7 mouse cellular contexts compared by ENCODE assay signal in genomic region chr4:10694106-10694748, GRCm38 (mm10).
DNase-seq lines count a peak whose midpoint lies in the region; ATAC-seq and TF ChIP-seq lines count a peak whose summit lies in the region.
"Not testable (repeated sequence)": the region's sequence is repeated elsewhere in the genome, so short reads cannot be mapped to it uniquely, and the experiment has no call there.

No protein-coding gene starts in this region.

- peak overlapping the region; percentile 68 for H3K4me2 ChIP-seq in heart, embryonic 12.5 days
- not testable (repeated sequence) for H3K4me2 ChIP-seq in hindbrain, embryonic 14.5 days (replicated peaks); liver, postnatal 0 days (ENCODE audit: low read depth, low read length)
- peak overlapping the region; percentile 27 for H3K4me2 ChIP-seq in limb, embryonic 11.5 days (ENCODE audit: low read depth, severe bottlenecking)
- H3K4me2 ChIP-seq in midbrain, embryonic 16.5 days (ENCODE audit: low read length) = peak overlapping the region; percentile 20; the same call in 1 of the 2 replicates

- in situ Hi-C loops in ES-E14 (cut with MboI; ENCODE audit: low sequenced_read_pairs in 2 of 2, unreplicated experiment in 2 of 2) = not testable (repeated sequence)

- H3K4me1 ChIP-seq in ES-E14 (ENCODE audit: control insufficient read depth in 2 of 2, insufficient read depth in 2 of 2, low read length in 2 of 2, poor library complexity in 1 of 2); forebrain, embryonic 10.5 days; hindbrain, embryonic 14.5 days (replicated peaks; ENCODE audit: control insufficient read depth, insufficient read depth, low read length); limb, embryonic 11.5 days (ENCODE audit: control insufficient read depth, insufficient read depth, low read length); liver, postnatal 0 days (ENCODE audit: insufficient read depth); midbrain, embryonic 16.5 days (ENCODE audit: control insufficient read depth, insufficient read depth, low read length): not testable (repeated sequence)
- H3K4me1 ChIP-seq in heart, embryonic 12.5 days (replicated peaks) = peaks cover 13% of the 10 kb centered on the region; the same call in 1 of the 2 replicates

- peak overlapping the region; percentile 63 for H3K27ac ChIP-seq in ES-E14 (ENCODE audit: insufficient read depth, low read depth, low read length, poor library complexity, severe bottlenecking)
- 0 out of 2 replicates have a peak overlapping the region, but pooled peaks have one; percentile 40 for H3K27ac ChIP-seq in forebrain, embryonic 10.5 days
- not testable (repeated sequence) for H3K27ac ChIP-seq in heart, embryonic 12.5 days (ENCODE audit: poor library complexity, severe bottlenecking); hindbrain, embryonic 14.5 days; limb, embryonic 11.5 days (replicated peaks; ENCODE audit: low read depth, low read length); liver, postnatal 0 days (ENCODE audit: low read depth); midbrain, embryonic 16.5 days (ENCODE audit: low read length)

- WGBS in forebrain, embryonic 10.5 days = 52% methylated on average over 8 of the region's 21 CpGs
- no CpG with 5 or more reads among the region's 21 CpGs for WGBS in heart, embryonic 12.5 days
- 55% methylated on average over 6 of the region's 21 CpGs for WGBS in hindbrain, embryonic 14.5 days
- 52% methylated on average over 10 of the region's 21 CpGs for WGBS in limb, embryonic 11.5 days
- WGBS in liver, postnatal 0 days (ENCODE audit: insufficient replicate concordance) = 52% methylated on average over 8 of the region's 21 CpGs
- WGBS in midbrain, embryonic 16.5 days = 60% methylated on average over 4 of the region's 21 CpGs

- TF ChIP-seq EP300 in liver, postnatal 0 days (IDR thresholded peaks at IDR 0.05; ENCODE audit: low read depth) = not testable (repeated sequence)

- not testable (repeated sequence) for H3K27me3 ChIP-seq in forebrain, embryonic 10.5 days (ENCODE audit: poor library complexity, severe bottlenecking); heart, embryonic 12.5 days (replicated peaks); hindbrain, embryonic 14.5 days (ENCODE audit: control insufficient read depth, insufficient read depth, low read length); limb, embryonic 11.5 days (ENCODE audit: control insufficient read depth, insufficient read depth, low read length); liver, postnatal 0 days (ENCODE audit: insufficient read depth, low read length); midbrain, embryonic 16.5 days (ENCODE audit: control insufficient read depth, insufficient read depth, low read depth, low read length)

- not testable (repeated sequence) for ATAC-seq in heart, embryonic 12.5 days (ENCODE audit: insufficient number of reproducible peaks, low FRiP score); hindbrain, embryonic 14.5 days (ENCODE audit: low FRiP score); limb, embryonic 11.5 days (ENCODE audit: insufficient number of reproducible peaks, low FRiP score, low TSS enrichment, low read depth); liver, postnatal 0 days; midbrain, embryonic 16.5 days

- H3K9ac ChIP-seq in ES-E14 (ENCODE audit: insufficient read depth, low read depth, low read length, poor library complexity, severe bottlenecking) = peak overlapping the region; percentile 74
- H3K9ac ChIP-seq in heart, embryonic 12.5 days = peak overlapping the region; percentile 65; the same call in 1 of the 2 replicates
- not testable (repeated sequence) for H3K9ac ChIP-seq in hindbrain, embryonic 14.5 days; limb, embryonic 11.5 days (ENCODE audit: low read length); liver, postnatal 0 days (replicated peaks); midbrain, embryonic 16.5 days (ENCODE audit: low read depth, low read length)

- H3K9me3 ChIP-seq in ES-E14 (ENCODE audit: control insufficient read depth, insufficient read depth, low read depth, low read length); forebrain, embryonic 10.5 days; heart, embryonic 12.5 days (replicated peaks); hindbrain, embryonic 14.5 days (ENCODE audit: control insufficient read depth, low read length); limb, embryonic 11.5 days (ENCODE audit: control insufficient read depth, low read length); liver, postnatal 0 days (ENCODE audit: low read length); midbrain, embryonic 16.5 days (replicated peaks; ENCODE audit: control insufficient read depth, low read length, poor library complexity, severe bottlenecking): not testable (repeated sequence)

- DNase-seq in ES-E14 (ENCODE audit: low read depth, low spot score) = peak; percentile 52
- DNase-seq in forebrain, embryonic 10.5 days (ENCODE audit: extremely low spot score, low spot score) = peak; percentile 18
- not testable (repeated sequence) for DNase-seq in hindbrain, embryonic 14.5 days (ENCODE audit: low spot score); limb, embryonic 11.5 days (ENCODE audit: low spot score)
- peak; percentile 48 for DNase-seq in liver, postnatal 0 days

- not testable (repeated sequence) for H3K36me3 ChIP-seq in ES-E14 (ENCODE audit: control insufficient read depth, insufficient read depth, low read length, poor library complexity, severe bottlenecking); forebrain, embryonic 10.5 days (replicated peaks); heart, embryonic 12.5 days; hindbrain, embryonic 14.5 days (replicated peaks; ENCODE audit: control insufficient read depth, insufficient read depth); limb, embryonic 11.5 days (ENCODE audit: control insufficient read depth, insufficient read depth, low read length); liver, postnatal 0 days (replicated peaks; ENCODE audit: insufficient read depth, low read length); midbrain, embryonic 16.5 days (ENCODE audit: control insufficient read depth, insufficient read depth, low read length)

- H3K4me3 ChIP-seq in ES-E14 (ENCODE audit: insufficient read depth in 1 of 2, low read depth in 1 of 2, low read length in 2 of 2, poor library complexity in 1 of 2, severe bottlenecking in 1 of 2) = peak overlapping the region; percentile 59 to 67; a peak in 3 of 4 replicates
- H3K4me3 ChIP-seq in forebrain, embryonic 10.5 days = peak overlapping the region; percentile 47
- peak overlapping the region; percentile 52 for H3K4me3 ChIP-seq in heart, embryonic 12.5 days
- H3K4me3 ChIP-seq in hindbrain, embryonic 14.5 days (replicated peaks; ENCODE audit: low read length) = peak overlapping the region; percentile 23
- H3K4me3 ChIP-seq in limb, embryonic 11.5 days (ENCODE audit: low read depth, low read length); liver, postnatal 0 days (ENCODE audit: low read depth, low read length): not testable (repeated sequence)
- peak overlapping the region; percentile 3; the same call in 1 of the 2 replicates for H3K4me3 ChIP-seq in midbrain, embryonic 16.5 days (ENCODE audit: low read depth, low read length)

- TF ChIP-seq CTCF in liver, postnatal 0 days (IDR thresholded peaks at IDR 0.05; ENCODE audit: low read depth) = not testable (repeated sequence)
